Mouse (Mus musculus) E14TG2a.4 (cell line): ENCODE data around the gene Cptp.

ENCODE experiments used
- CTCF ChIP-seq: conservative IDR thresholded peaks from 2 replicates; pipeline ENCODE4 v1.5.1; 2014; ENCODE audit warnings: low read length
- POU5F1 ChIP-seq: IDR thresholded peaks from 2 replicates; pipeline ENCODE4 v1.6.1; 2014; ENCODE audit warnings: low read length, borderline replicate concordance

GRCm38 (mm10) chr4:155908751-155909150 lies 39.5 kb upstream of the Cptp start:
- TF ChIP-seq CTCF (no peak), POU5F1 (no peak)
